Mouse (Mus musculus) G1E (cell line): Measurements from ENCODE around the gene Cep44. TPM values are rescaled to one million over a fixed set of nuclear protein-coding genes. Genes with fewer than 3 reads are reported as not detected.

Source experiments
- ATAC-seq: 2 replicates; pipeline ENCODE4 v1.8.0; 2016; ENCODE audit warnings: mild to moderate bottlenecking; ENCODE audit not compliant: insufficient number of reproducible peaks, poor library complexity, low FRiP score, severe bottlenecking; ENCODE audit errors: extremely low read depth
- DNase-seq: peaks from one replicate; pipeline ENCODE4 v3.0.0; 2012; ENCODE audit warnings: low spot score
- H3K27me3 ChIP-seq: 2 replicates; pipeline ENCODE4 v1.6.1; 2012; ENCODE audit warnings: mild to moderate bottlenecking, low read length, inconsistent platforms; ENCODE audit not compliant: insufficient read depth
- H3K36me3 ChIP-seq: replicated peaks from 2 replicates; pipeline ENCODE3; 2012; ENCODE audit warnings: mild to moderate bottlenecking, inconsistent platforms
- H3K4me1 ChIP-seq: 2 replicates; pipeline ENCODE4 v1.6.1; 2012; ENCODE audit warnings: low read depth, low read length, inconsistent platforms, mixed read lengths; ENCODE audit not compliant: insufficient read depth
- H3K4me3 ChIP-seq: 2 replicates; pipeline ENCODE4 v1.5.1; 2012; ENCODE audit warnings: low read depth, mild to moderate bottlenecking, inconsistent platforms, low read length, moderate library complexity, mixed read lengths
- H3K9me3 ChIP-seq: replicated peaks from 2 replicates; pipeline ENCODE4 v1.6.1; 2012; ENCODE audit warnings: inconsistent platforms
- CTCF ChIP-seq: IDR thresholded peaks from 2 replicates; pipeline ENCODE4 v1.5.1; 2012; ENCODE audit warnings: low read depth, low read length, inconsistent platforms, mixed read lengths
- GATA1 ChIP-seq: IDR thresholded peaks from 2 replicates; pipeline ENCODE4 v1.6.1; 2012; ENCODE audit warnings: borderline replicate concordance, low read length, inconsistent platforms, mixed read lengths
- GATA2 ChIP-seq: IDR thresholded peaks from 2 replicates; pipeline ENCODE4 v1.6.1; 2012; ENCODE audit warnings: low read depth, low read length, inconsistent platforms, borderline replicate concordance
- POLR2AphosphoS5 ChIP-seq: IDR thresholded peaks from 2 replicates; pipeline ENCODE4 v1.6.1; 2012; ENCODE audit warnings: low read depth, low read length, inconsistent platforms; ENCODE audit not compliant: insufficient replicate concordance
- TAL1 ChIP-seq: conservative IDR thresholded peaks from 2 replicates; pipeline ENCODE4 v1.6.1; 2012; ENCODE audit warnings: low read depth, low read length, inconsistent platforms, mixed read lengths
- polyA plus RNA-seq: library from polyadenylated mRNA; stranded (reverse); fragments of >175 nt; gene quantifications from 2 replicates; pipeline ENCODE4 v1.2.3, GENCODE M21; 2012
- total RNA-seq, 2 experiments: library from RNA; stranded (forward) in 1 of 2; stranded (reverse) in 1 of 2; fragments of 200-1000 nt in 1 of 2; fragments of >200 nt in 1 of 2; fragmentation: Nextera tagmentation in 1 of 2; gene quantifications; 2 replicates each; pipeline ENCODE4 v1.2.3; 2014 to 2017

The Cep44 gene
- total and polyA plus RNA-seq, 3 experiments, result 12.4 to 79.8 (median 44.8) TPM

GRCm38 (mm10) chr8:56540706-56541105 is 10.1 kb downstream of the Cep44 start:
- TF ChIP-seq GATA1, result no peak
- H3K36me3 ChIP-seq, result peaks cover 71% of the 10 kb centered on the region
- H3K4me1 ChIP-seq, result no peaks in the 10 kb centered on the region
- H3K27me3 ChIP-seq, result no peaks in the 10 kb centered on the region
- no peak for ATAC-seq
- no peaks in the 10 kb centered on the region for H3K9me3 ChIP-seq
- DNase-seq, result no peak
- H3K4me3 ChIP-seq, result no peak overlapping the region

GRCm38 (mm10) chr8:56530359-56530758 is 20.5 kb downstream of the Cep44 start:
- no peak overlapping the region for H3K4me3 ChIP-seq
- no peaks in the 10 kb centered on the region for H3K9me3 ChIP-seq
- peak; percentile 9 for DNase-seq
- H3K4me1 ChIP-seq, result no peaks in the 10 kb centered on the region
- ATAC-seq, result no peak
- peak; percentile 45; the same call in 1 of the 2 replicates for TF ChIP-seq CTCF
- TF ChIP-seq GATA1, result no peak
- H3K27me3 ChIP-seq, result no peaks in the 10 kb centered on the region
- H3K36me3 ChIP-seq, result peaks cover 33% of the 10 kb centered on the region

GRCm38 (mm10) chr8:56528869-56529268 is 22.0 kb downstream of the Cep44 start:
- ATAC-seq (no peak), DNase-seq (no peak)
- Histone ChIP-seq H3K9me3 (no peaks in the 10 kb centered on the region), H3K4me3 (no peak overlapping the region), H3K27me3 (no peaks in the 10 kb centered on the region), H3K4me1 (no peaks in the 10 kb centered on the region), H3K36me3 (peaks cover 27% of the 10 kb centered on the region)
- no peak for TF ChIP-seq TAL1
- TF ChIP-seq CTCF, result no peak
- TF ChIP-seq POLR2AphosphoS5, result no peak
- TF ChIP-seq GATA1, result no peak
- TF ChIP-seq GATA2, result no peak

GRCm38 (mm10) chr8:56521051-56521450 is 29.8 kb downstream of the Cep44 start:
- DNase-seq, result no peak
- Histone ChIP-seq H3K27me3 (no peaks in the 10 kb centered on the region), H3K4me3 (no peak overlapping the region), H3K9me3 (no peaks in the 10 kb centered on the region), H3K4me1 (no peaks in the 10 kb centered on the region), H3K36me3 (no peaks in the 10 kb centered on the region)
- no peak for ATAC-seq
- TF ChIP-seq CTCF (no peak), GATA1 (no peak), POLR2AphosphoS5 (no peak), GATA2 (no peak), TAL1 (no peak)

GRCm38 (mm10) chr8:56520249-56520648 is 30.6 kb downstream of the Cep44 start:
- DNase-seq (no peak), ATAC-seq (no peak)
- H3K9me3 ChIP-seq, result no peaks in the 10 kb centered on the region
- no peak overlapping the region for H3K4me3 ChIP-seq
- no peaks in the 10 kb centered on the region for H3K27me3 ChIP-seq
- no peak for TF ChIP-seq GATA2
- no peaks in the 10 kb centered on the region for H3K36me3 ChIP-seq
- H3K4me1 ChIP-seq, result no peaks in the 10 kb centered on the region

- no peak overlapping the region for H3K4me3 ChIP-seq
- H3K4me1 ChIP-seq, result no peaks in the 10 kb centered on the region
- H3K36me3 ChIP-seq, result no peaks in the 10 kb centered on the region
- no peak for TF ChIP-seq GATA1
- TF ChIP-seq CTCF, result no peak
- TF ChIP-seq POLR2AphosphoS5, result no peak
- no peak for TF ChIP-seq GATA2
- no peak for TF ChIP-seq TAL1
- DNase-seq (no peak), ATAC-seq (no peak)
- H3K9me3 ChIP-seq, result no peaks in the 10 kb centered on the region
- no peaks in the 10 kb centered on the region; the same call in 1 of the 2 replicates for H3K27me3 ChIP-seq
These were observed 32.0 kb downstream of the Cep44 start for GRCm38 (mm10) chr8:56518848-56519247.

- ATAC-seq, result no peak
- no peak for TF ChIP-seq GATA1
- no peak for TF ChIP-seq CTCF
- no peak for TF ChIP-seq GATA2
- no peak for TF ChIP-seq POLR2AphosphoS5
- no peak for TF ChIP-seq TAL1
- DNase-seq, result no peak
- H3K4me1 ChIP-seq, result no peaks in the 10 kb centered on the region
- H3K36me3 ChIP-seq, result no peaks in the 10 kb centered on the region
- H3K27me3 ChIP-seq, result no peaks in the 10 kb centered on the region; the same call in 1 of the 2 replicates
- H3K9me3 ChIP-seq, result no peaks in the 10 kb centered on the region
- no peak overlapping the region for H3K4me3 ChIP-seq
These were observed 41.8 kb downstream of the Cep44 start for GRCm38 (mm10) chr8:56508952-56509479.
